Mouse (Mus musculus) myocyte (in vitro differentiated cells): ENCODE measurements at regions not wholly inside any gene's neighbourhood (a gene's known extent, or its start where the extent isn't known, plus 50 kb on each side); places are given as distances from the start of the nearest gene placed in this dataset.

Source experiments
- H3K27me3 ChIP-seq: one replicate; pipeline ENCODE4 v1.6.1; 2011; ENCODE audit not compliant: control insufficient read depth, insufficient read depth, insufficient read length
- H3K36me3 ChIP-seq: one replicate; pipeline ENCODE4 v1.6.1; 2011; ENCODE audit not compliant: control insufficient read depth, insufficient read depth
- H3K4me2 ChIP-seq: one replicate; pipeline ENCODE4 v1.6.1; 2011; ENCODE audit warnings: low read depth, control low read depth
- H3K4me3 ChIP-seq: one replicate; pipeline ENCODE4 v1.5.1; 2011; ENCODE audit warnings: mild to moderate bottlenecking, control low read depth, moderate library complexity
- H3K79me2 ChIP-seq: one replicate; pipeline ENCODE4 v1.6.1; 2011; ENCODE audit not compliant: control insufficient read depth, insufficient read depth
- H3ac ChIP-seq: one replicate; pipeline ENCODE4 v1.6.1; 2011; ENCODE audit not compliant: control insufficient read depth, insufficient read length
- CEBPB ChIP-seq: IDR thresholded peaks from 2 replicates; pipeline ENCODE4 v1.6.1; 2011; ENCODE audit warnings: mild to moderate bottlenecking, moderate library complexity; ENCODE audit not compliant: poor library complexity, insufficient read depth, severe bottlenecking
- E2F4 ChIP-seq: IDR thresholded peaks from one replicate; pipeline ENCODE4 v1.6.1; 2011; ENCODE audit warnings: mild to moderate bottlenecking, control low read depth, moderate library complexity; ENCODE audit not compliant: insufficient read depth
- MAX ChIP-seq: IDR thresholded peaks from one replicate; pipeline ENCODE4 v1.6.1; 2011; ENCODE audit warnings: low read depth, mild to moderate bottlenecking, control low read depth
- MYOD1 ChIP-seq, 3 experiments: IDR thresholded peaks; one replicate each; pipeline ENCODE4 v1.6.1; 2011; ENCODE audit warnings: control low read depth in 2 of 3, low read depth in 2 of 3, mild to moderate bottlenecking in 2 of 3, moderate library complexity in 1 of 3; ENCODE audit not compliant: insufficient read length in 2 of 3, control insufficient read depth in 1 of 3
- MYOG ChIP-seq, 3 experiments: IDR thresholded peaks; one replicate each; pipeline ENCODE4 v1.6.1; 2011; ENCODE audit warnings: control low read depth in 2 of 3, low read depth in 2 of 3, mild to moderate bottlenecking in 2 of 3; ENCODE audit not compliant: insufficient read length in 2 of 3, control insufficient read depth in 1 of 3, insufficient read depth in 1 of 3
- POLR2A ChIP-seq: IDR thresholded peaks from one replicate; pipeline ENCODE4 v1.6.1; 2011; ENCODE audit warnings: low read depth, mild to moderate bottlenecking, control low read depth, moderate library complexity; ENCODE audit not compliant: insufficient read length
- POLR2AphosphoS2 ChIP-seq: IDR thresholded peaks from one replicate; pipeline ENCODE4 v1.6.1; 2011; ENCODE audit warnings: low read depth, control low read depth; ENCODE audit not compliant: insufficient read length
- REST ChIP-seq: IDR thresholded peaks from one replicate; pipeline ENCODE4 v1.6.1; 2011; ENCODE audit warnings: mild to moderate bottlenecking, control low read depth, moderate library complexity; ENCODE audit not compliant: insufficient read depth, insufficient read length
- SRF ChIP-seq: IDR thresholded peaks from one replicate; pipeline ENCODE4 v1.6.1; 2011; ENCODE audit warnings: low read depth; ENCODE audit not compliant: control insufficient read depth, insufficient read length
- TCF12 ChIP-seq: IDR thresholded peaks from one replicate; pipeline ENCODE4 v1.6.1; 2011; ENCODE audit warnings: mild to moderate bottlenecking, control low read depth; ENCODE audit not compliant: poor library complexity, insufficient read depth, severe bottlenecking
- TCF3 ChIP-seq: IDR thresholded peaks from one replicate; pipeline ENCODE4 v1.6.1; 2011; ENCODE audit warnings: low read depth, control low read depth; ENCODE audit not compliant: insufficient read length
- USF1 ChIP-seq: IDR thresholded peaks from one replicate; pipeline ENCODE4 v1.6.1; 2011; ENCODE audit warnings: low read depth, mild to moderate bottlenecking, control low read depth, moderate library complexity

- H3K36me3 ChIP-seq: no peaks in the 10 kb centered on the region
- H3K4me2 ChIP-seq: no peak overlapping the region
- H3K4me3 ChIP-seq: no peak overlapping the region
- no peaks in the 10 kb centered on the region for H3K79me2 ChIP-seq
- TF ChIP-seq REST (no peak), TCF3 (no peak), E2F4 (no peak), POLR2AphosphoS2 (no peak), MYOG (IDR thresholded peaks at IDR 0.05; ENCODE audit: control insufficient read depth in 1 of 3, insufficient read depth in 1 of 3, insufficient read length in 2 of 3, low read depth in 2 of 3) (no peak), SRF (no peak), CEBPB (no peak), MAX (no peak), TCF12 (no peak), MYOD1 (IDR thresholded peaks at IDR 0.05; ENCODE audit: control insufficient read depth in 1 of 3, insufficient read length in 2 of 3, low read depth in 2 of 3) (no peak), USF1 (no peak), POLR2A (no peak)
- no peak overlapping the region for H3ac ChIP-seq
- H3K27me3 ChIP-seq: no peaks in the 10 kb centered on the region
Observed at GRCm38 (mm10) chr12:7382455-7382854, 595.0 kb upstream of the Apob start.

DNA sequence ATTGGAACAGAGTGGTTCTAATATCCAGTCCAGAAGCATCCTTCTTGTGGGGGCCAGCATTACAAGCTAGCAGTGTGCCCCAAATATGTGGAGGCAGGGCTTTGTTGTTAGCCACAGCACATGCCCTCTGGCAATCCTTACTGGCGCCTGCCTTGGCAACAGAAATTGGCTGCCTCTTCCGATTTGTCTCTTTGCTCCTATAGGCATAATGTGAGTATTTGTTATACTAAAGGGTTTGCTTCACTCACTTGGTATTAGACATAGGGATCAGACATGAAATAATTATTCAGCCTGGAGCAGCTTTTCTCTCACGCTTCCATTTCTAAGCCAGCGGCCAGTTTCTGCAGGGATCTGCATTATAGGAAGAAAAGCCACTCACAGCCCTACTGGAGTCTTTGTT, 573.6 kb upstream of the Apob start:
- Histone ChIP-seq H3K79me2 (no peaks in the 10 kb centered on the region), H3ac (no peak overlapping the region), H3K36me3 (no peaks in the 10 kb centered on the region), H3K4me2 (no peak overlapping the region), H3K27me3 (no peaks in the 10 kb centered on the region), H3K4me3 (no peak overlapping the region)
- TF ChIP-seq REST (no peak), POLR2AphosphoS2 (no peak), SRF (no peak), MAX (no peak), POLR2A (no peak), MYOG (IDR thresholded peaks at IDR 0.05; ENCODE audit: control insufficient read depth in 1 of 3, insufficient read depth in 1 of 3, insufficient read length in 2 of 3, low read depth in 2 of 3) (no peak), TCF12 (no peak), E2F4 (no peak), TCF3 (no peak), CEBPB (no peak), USF1 (no peak)

- H3ac ChIP-seq: no peak overlapping the region
- no peak overlapping the region for H3K4me3 ChIP-seq
- H3K36me3 ChIP-seq: no peaks in the 10 kb centered on the region
- no peaks in the 10 kb centered on the region for H3K79me2 ChIP-seq
- TF ChIP-seq SRF: no peak
- TF ChIP-seq MYOG (IDR thresholded peaks at IDR 0.05; ENCODE audit: control insufficient read depth in 1 of 3, insufficient read depth in 1 of 3, insufficient read length in 2 of 3, low read depth in 2 of 3): no peak
- TF ChIP-seq POLR2AphosphoS2: no peak
- no peak for TF ChIP-seq CEBPB
- no peak for TF ChIP-seq E2F4
- no peak for TF ChIP-seq REST
- TF ChIP-seq MYOD1 (IDR thresholded peaks at IDR 0.05; ENCODE audit: control insufficient read depth in 1 of 3, insufficient read length in 2 of 3, low read depth in 2 of 3): no peak
- no peak for TF ChIP-seq TCF3
- TF ChIP-seq TCF12: no peak
- H3K27me3 ChIP-seq: no peaks in the 10 kb centered on the region
- no peak overlapping the region for H3K4me2 ChIP-seq
Observed at GRCm38 (mm10) chr12:7411810-7412209, 565.6 kb upstream of the Apob start.

DNA sequence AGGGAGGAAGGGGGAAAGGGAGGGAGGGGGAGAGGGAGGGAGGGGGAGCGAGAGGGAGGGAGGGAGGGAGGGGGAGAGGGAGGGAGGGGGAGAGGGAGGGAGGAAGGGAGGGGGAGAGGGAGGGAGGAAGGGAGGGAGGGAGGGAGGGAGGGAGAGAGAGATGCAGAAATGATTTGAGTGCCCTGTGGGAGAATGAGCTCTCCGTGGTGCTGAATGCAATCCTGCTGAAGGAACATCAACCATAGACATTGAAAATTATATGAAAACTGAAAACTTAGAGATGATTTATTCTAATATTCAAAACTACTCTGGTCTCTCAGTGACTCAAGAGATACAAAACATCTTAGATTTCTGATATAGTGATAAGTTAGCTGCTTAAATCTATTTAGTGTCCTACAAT, 557.2 kb upstream of the Apob start:
- Histone ChIP-seq H3K79me2 (no peaks in the 10 kb centered on the region), H3ac (no peak overlapping the region), H3K4me3 (no peak overlapping the region), H3K4me2 (no peak overlapping the region), H3K36me3 (no peaks in the 10 kb centered on the region), H3K27me3 (no peaks in the 10 kb centered on the region)
- TF ChIP-seq USF1 (no peak), REST (peak; percentile 17)

DNA sequence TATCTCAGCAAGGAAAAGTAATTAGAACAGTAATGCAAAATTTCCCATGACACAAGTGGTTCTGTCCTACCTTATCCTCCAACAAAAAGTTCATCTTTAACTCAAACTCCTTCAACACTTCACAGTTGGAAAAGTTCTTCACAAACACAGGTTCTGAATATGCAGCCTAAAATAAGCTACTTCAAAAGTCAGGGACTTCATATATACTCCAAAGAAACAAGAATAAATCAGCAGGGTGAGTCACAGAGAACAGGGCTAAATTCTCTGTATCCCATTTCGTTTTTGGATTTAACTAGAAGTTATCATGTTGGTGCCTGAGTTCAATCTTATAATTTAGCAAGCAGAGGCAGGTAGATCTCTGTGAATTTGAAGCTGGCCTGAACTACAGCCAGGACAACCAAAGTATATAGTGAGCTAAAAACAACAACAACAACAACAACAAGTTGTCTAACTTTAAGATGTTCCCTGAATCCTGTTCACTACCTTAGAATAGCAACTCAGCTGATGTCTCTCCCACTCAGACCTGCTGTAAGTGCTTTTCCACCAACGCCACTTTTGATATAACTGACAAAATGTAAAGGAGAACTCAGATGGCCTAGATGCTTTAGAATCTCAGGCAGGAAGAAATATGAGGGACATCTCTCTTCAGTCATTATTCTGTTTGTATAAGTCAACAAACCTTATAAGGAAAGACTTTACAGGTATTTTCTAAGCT, 555.5 kb upstream of the Apob start:
- Histone ChIP-seq H3K4me3 (no peak overlapping the region), H3K4me2 (no peak overlapping the region), H3K36me3 (no peaks in the 10 kb centered on the region), H3ac (no peak overlapping the region), H3K27me3 (no peaks in the 10 kb centered on the region), H3K79me2 (no peaks in the 10 kb centered on the region)
- no peak for TF ChIP-seq TCF12
